Mouse (Mus musculus) CH12.LX (cell line): ENCODE measurements around the gene Zfp592.

Experiments used
- CTCF ChIP-seq, 2 experiments: IDR thresholded peaks in 1 of 2; conservative IDR thresholded peaks in 1 of 2; 2 replicates each; pipeline ENCODE4 v1.5.1; 2011 to 2012; ENCODE audit warnings: low read depth in 2 of 2, low read length in 2 of 2, improper control_type of control experiment in 1 of 2, inconsistent platforms in 1 of 2, mild to moderate bottlenecking in 1 of 2, moderate library complexity in 1 of 2
- EP300 ChIP-seq: IDR thresholded peaks from 2 replicates; pipeline ENCODE4 v1.6.1; 2011; ENCODE audit warnings: low read length, improper control_type of control experiment
- IRF4 ChIP-seq: IDR thresholded peaks from 2 replicates; pipeline ENCODE4 v1.6.1; 2014; ENCODE audit warnings: low read depth, mild to moderate bottlenecking, inconsistent platforms, low read length, improper control_type of control experiment
- MYC ChIP-seq: IDR thresholded peaks from 2 replicates; pipeline ENCODE4 v1.6.1; 2011; ENCODE audit warnings: low read depth, mild to moderate bottlenecking, improper control_type of control experiment, low read length
- NRF1 ChIP-seq: IDR thresholded peaks from 2 replicates; pipeline ENCODE4 v1.6.1; 2014; ENCODE audit warnings: low read depth, mild to moderate bottlenecking, inconsistent platforms, low read length, improper control_type of control experiment, moderate library complexity
- RCOR1 ChIP-seq: conservative IDR thresholded peaks from 2 replicates; pipeline ENCODE4 v1.6.1; 2012; ENCODE audit warnings: low read depth, mild to moderate bottlenecking, inconsistent platforms, low read length, improper control_type of control experiment
- SMC3 ChIP-seq: IDR thresholded peaks from 2 replicates; pipeline ENCODE4 v1.6.1; 2011; ENCODE audit warnings: low read depth, low read length, improper control_type of control experiment
- TBP ChIP-seq: conservative IDR thresholded peaks from 2 replicates; pipeline ENCODE4 v1.6.1; 2011; ENCODE audit warnings: low read depth, low read length, improper control_type of control experiment
- ZC3H11A ChIP-seq: IDR thresholded peaks from 2 replicates; pipeline ENCODE4 v1.6.1; 2012; ENCODE audit warnings: low read depth, mild to moderate bottlenecking, inconsistent platforms, low read length, improper control_type of control experiment
- ZKSCAN1 ChIP-seq: IDR thresholded peaks from 2 replicates; pipeline ENCODE4 v1.6.1; 2012; ENCODE audit warnings: low read depth, inconsistent platforms, low read length, improper control_type of control experiment, borderline replicate concordance
- ZNF384 ChIP-seq: IDR thresholded peaks from 2 replicates; pipeline ENCODE4 v1.6.1; 2012; ENCODE audit warnings: low read depth, low read length, improper control_type of control experiment, inconsistent platforms

DNA sequence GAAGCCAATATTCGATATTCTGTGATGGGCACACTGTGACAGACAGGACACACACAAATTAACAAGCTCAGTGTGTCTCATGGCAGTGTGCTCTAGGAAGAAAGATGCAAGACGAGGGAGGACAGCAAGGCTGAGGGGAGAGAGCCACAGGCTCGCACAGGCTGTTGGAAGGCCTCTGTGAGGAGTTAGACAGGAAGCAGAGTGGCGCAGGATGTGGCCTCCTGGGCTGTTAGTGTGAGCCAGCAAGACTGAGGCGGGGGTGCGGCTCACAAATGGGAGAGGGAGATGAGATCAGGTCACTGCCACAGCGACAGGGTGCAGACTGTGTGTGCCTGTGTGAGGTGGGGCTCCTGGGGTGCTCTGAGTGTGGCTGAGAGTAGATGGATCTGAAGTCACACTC is 81.8 kb downstream of the Zfp592 start:
- TF ChIP-seq SMC3 (no peak), ZKSCAN1 (no peak), EP300 (no peak), ZC3H11A (no peak), CTCF (conservative IDR thresholded peaks at IDR 0.05 in 1 of 2, IDR thresholded peaks at IDR 0.05 in 1 of 2; ENCODE audit: low read depth in 2 of 2, low read length in 2 of 2) (no peak), MYC (no peak), ZNF384 (no peak), IRF4 (no peak), RCOR1 (no peak), NRF1 (no peak), TBP (no peak)
